Mouse (Mus musculus) heart, postnatal 25 days (tissue): ENCODE measurements at regions not wholly inside any gene's neighbourhood (a gene's known extent, or its start where the extent isn't known, plus 50 kb on each side); places are given as distances from the start of the nearest gene placed in this dataset.
A peak's percentile ranks its signal among the peaks of the same experiment; 100 is the strongest.

Source experiments
- DNase-seq: peaks from one replicate; pipeline ENCODE4 v3.0.0; 2022; ENCODE audit warnings: low spot score
- intact Hi-C: fragments of 180-260 bp; cut with DNase I; formaldehyde crosslinking; loops from one replicate; pipeline ENCODE4 v1.15.1; 2025

- intact Hi-C loops = no loop called here
- no peak for DNase-seq
Measured at GRCm38 (mm10) chr13:59393231-59393938, 191.6 kb downstream of the Agtpbp1 start.

GRCm38 (mm10) chr13:59392828-59393227, 192.2 kb downstream of the Agtpbp1 start:
- intact Hi-C loops = no loop called here
- DNase-seq = no peak

- no peak for DNase-seq
Measured at GRCm38 (mm10) chr13:59387627-59388325, 197.3 kb downstream of the Agtpbp1 start.

DNA sequence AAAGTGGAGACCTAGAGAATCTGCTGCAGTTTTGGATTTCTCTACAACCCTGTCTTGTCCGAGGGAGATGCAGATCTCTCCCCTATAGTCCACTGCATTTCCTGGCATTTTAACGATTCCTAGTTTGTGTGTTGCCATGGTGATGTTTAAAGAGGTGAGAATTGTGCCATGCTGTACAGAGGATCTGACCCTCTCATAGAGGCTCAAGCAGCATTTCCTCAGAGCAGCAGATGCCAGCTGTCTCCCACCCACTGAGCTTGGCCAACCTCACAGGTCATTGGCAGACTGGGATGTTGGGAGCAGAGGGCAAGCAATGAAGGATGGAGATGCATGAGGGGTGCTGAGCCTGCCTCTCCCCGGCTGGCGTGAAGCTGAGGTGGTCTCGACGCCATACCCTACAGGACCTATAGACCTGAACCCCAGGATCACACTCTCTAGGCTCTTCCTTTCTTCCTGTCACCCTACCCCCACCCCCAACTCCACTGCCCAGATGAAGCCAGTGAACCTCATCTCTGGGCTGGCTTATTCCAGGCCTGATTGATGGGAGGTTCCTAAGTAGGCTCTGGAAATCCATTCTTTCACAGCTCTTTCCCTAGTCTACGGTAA, 198.0 kb downstream of the Agtpbp1 start:
- DNase-seq = no peak
- intact Hi-C loops = no loop called here

More at GRCm38 (mm10) chr13:59387627-59388325, 197.3 kb downstream of the Agtpbp1 start:
- intact Hi-C loops = no loop called here

DNA sequence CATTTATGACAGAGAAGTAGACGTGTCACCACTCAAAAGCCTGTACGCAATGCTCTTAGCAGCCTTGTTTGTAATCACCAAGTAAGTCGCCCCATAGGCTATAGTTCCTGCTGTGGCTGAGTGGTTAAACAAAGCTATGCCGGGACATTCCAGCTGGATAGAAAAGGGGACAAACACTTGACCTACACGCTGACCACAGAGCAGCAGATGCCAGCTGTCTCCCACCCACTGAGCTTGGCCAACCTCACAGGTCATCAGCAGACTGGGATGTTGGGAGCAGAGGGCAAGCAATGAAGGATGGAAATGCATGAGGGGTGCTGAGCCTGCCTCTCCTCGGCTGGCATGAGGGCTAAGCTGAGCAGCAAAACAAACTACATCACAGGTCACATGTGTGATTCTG, 199.2 kb downstream of the Agtpbp1 start:
- DNase-seq = no peak
- intact Hi-C loops = no loop called here

DNA sequence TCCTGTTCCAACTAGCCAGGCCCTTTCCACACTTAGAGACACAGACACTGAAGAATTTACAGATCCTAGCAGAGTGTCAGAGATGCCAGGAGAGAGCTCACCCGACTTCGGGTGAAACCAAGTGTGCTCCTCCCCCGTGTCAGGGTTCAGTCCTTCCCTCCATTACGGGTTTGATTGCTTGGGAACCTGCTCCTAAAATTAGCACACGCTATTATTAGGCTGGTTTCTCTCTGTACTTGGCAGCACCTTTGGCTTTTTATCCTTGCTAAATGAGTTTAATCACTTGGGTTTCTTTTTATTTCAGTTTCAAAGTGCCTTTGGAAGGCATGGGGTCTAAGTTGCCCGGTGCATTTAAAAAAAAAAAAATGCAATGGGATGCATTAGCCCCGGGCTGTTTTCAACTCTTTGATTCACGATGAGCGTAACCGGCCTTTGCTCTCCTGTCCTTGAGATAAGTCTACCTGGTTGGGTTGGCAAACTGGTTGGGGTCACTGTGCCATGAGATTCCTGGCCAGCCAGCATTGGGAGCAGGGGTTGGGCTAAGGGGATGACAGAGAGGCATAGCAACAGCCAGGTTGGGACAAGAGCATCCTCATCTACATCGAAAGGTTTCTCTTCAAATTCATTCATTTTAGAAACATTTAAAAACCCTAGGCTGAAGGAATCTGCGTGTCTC, 214.7 kb downstream of the Agtpbp1 start:
- intact Hi-C loops = no loop called here

GRCm38 (mm10) chr13:59368550-59369449, 216.2 kb downstream of the Agtpbp1 start:
- DNase-seq = no peak
- intact Hi-C loops = no loop called here

More for the DNA sequence above, 214.7 kb downstream of the Agtpbp1 start:
- DNase-seq = no peak

- intact Hi-C loops = loop anchor here (2.0 kb wide), 2 partner anchors 559 to 729 kb away; partner anchors contain the start of gene Ntrk2
- DNase-seq = peak; percentile 16
Measured at GRCm38 (mm10) chr13:59365460-59365859, 219.6 kb downstream of the Agtpbp1 start.

DNA sequence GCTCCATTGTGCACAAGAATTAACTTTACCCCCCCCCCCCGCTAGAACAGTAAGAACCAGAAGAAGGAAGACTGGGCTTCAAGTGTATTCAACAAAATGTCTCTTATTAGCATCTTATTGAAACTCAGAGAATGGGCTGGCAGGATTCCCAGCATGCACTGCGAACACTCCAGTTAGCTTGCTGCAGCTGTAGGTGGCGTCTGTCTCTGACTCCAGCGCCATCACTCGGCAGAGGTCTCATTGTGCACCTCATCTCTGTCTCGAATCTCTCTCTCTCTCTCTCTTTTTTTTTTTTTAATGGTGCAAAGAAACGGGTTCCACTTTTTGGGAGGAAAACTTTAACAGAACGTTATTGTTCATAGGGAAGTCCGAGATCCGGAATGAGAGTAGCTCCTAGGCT, 221.6 kb downstream of the Agtpbp1 start:
- intact Hi-C loops = no loop called here
- DNase-seq = no peak

DNA sequence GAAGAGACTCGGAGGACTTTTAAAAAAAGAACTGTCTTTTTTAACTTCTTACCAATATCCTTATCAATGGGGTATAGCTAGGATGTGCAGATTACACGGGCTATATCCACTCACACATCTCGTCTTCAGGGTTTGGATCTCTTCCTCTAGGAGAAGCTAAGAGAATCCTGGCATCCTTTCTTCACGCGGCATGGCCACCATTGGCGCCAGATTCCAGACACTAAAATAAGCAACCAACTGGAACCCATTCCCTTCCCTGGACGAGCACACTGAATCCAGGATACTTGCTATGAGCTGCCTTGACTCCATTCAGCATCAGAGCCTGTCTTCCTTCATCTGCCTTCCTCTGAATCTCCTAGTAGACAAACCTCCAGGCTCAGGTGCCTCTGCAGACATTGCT, 223.7 kb downstream of the Agtpbp1 start:
- intact Hi-C loops = no loop called here
- DNase-seq = no peak

DNA sequence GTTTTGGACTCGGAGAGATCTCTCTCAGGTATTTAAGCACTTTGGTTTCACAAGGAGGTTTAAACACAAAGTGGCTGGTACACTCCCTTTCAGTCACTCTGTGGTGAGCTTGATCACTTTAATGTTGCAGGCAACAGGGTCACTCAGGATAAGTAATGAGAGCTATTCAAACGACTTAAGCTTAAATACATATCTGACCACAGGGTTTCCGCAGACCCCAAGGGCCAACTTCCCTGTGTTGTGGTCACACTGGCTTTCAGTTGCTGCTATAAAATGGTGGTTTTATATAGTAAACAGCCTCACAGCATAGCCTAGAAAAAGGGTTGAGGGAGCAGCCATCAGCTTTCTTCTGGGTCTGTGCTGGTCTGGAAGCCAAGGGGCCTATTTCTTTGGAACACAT, 225.0 kb downstream of the Agtpbp1 start:
- intact Hi-C loops = no loop called here

DNA sequence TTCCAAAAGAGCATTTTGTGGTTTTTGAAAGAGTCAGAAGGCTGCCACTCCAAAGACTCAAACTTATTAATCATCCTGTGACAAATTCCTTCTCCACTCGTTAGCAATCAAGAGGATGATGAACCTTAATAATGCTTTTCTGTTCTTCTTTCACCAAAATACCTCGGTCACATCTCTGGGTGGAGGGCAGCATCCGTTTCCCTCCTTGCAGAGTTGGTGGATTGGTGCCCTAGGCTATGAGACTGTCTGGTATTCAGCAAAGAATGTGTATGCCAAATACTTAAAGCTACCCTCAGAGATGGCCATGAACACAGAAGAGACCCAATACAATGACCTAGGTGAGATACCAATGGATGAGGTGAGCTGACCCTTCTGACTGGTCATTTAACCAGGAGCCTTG, 226.6 kb downstream of the Agtpbp1 start:
- no peak for DNase-seq
- intact Hi-C loops = no loop called here

More for the DNA sequence above, 225.0 kb downstream of the Agtpbp1 start:
- DNase-seq = no peak

DNA sequence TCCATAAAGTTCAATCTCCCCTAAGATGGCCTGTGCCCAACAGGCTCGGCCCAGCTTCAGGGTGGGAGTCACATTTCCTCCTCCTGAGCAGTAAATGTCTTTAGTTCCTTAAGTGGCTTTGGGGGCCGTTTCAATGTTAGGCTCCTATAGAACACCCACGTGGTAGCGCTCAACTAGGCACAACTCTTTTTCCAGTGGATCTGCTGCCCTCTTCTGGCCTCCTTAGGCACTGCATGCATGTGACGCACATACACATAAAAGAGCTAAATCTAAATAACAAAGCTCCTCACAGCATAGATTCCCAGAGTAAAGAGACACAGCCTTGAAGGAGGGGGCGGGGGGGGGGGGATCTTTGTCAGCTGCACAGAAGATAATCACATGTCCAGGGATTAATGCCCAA, 233.6 kb downstream of the Agtpbp1 start:
- intact Hi-C loops = no loop called here
- DNase-seq = no peak

GRCm38 (mm10) chr13:59350613-59351150, 234.3 kb downstream of the Agtpbp1 start:
- intact Hi-C loops = no loop called here
- no peak for DNase-seq

GRCm38 (mm10) chr13:59348510-59348909, 236.5 kb downstream of the Agtpbp1 start:
- intact Hi-C loops = no loop called here
- DNase-seq = no peak

DNA sequence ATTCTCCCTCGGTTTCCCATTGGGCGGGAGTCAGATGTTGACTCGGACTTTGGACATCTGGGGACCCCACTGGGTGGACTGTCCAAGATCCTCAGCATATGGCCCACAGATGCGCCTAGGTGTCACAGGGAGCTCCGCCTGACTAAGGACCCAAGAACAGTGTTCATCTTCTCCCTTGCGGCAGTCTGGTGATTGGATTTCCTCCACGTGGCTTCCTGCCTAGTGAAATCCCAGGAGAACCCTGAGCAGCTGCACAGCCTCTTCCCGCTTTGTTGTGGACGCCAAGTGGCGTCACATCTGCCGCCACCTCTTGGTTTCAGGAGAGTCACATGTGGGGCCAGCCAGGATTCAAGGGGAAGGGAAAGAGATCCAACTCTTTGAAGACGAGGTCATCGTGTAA, 243.2 kb downstream of the Agtpbp1 start:
- DNase-seq = peak; percentile 13
- intact Hi-C loops = no loop called here

GRCm38 (mm10) chr13:59338436-59338835, 246.6 kb downstream of the Agtpbp1 start:
- no peak for DNase-seq

GRCm38 (mm10) chr13:59323933-59324332, 261.1 kb downstream of the Agtpbp1 start:
- no peak for DNase-seq

More at GRCm38 (mm10) chr13:59338436-59338835, 246.6 kb downstream of the Agtpbp1 start:
- intact Hi-C loops = no loop called here

DNA sequence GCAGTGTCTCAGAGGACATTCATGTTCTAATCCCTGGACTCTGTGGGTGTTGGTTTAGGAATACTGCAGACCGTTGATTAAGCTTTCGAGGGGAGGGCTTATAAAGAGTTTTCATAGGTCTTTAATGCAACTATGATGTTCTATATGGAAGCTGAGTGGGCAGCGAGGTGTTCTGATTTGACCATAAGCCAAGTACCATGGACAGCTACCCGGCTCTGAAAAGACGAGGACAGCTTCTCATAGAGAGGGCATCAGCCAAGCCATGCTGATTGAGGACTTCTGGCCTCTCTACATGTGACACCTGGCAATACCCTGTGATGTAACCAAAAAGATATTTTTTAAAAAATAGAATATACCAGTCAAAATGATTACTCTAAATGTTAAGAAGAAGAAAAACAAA, 261.6 kb downstream of the Agtpbp1 start:
- DNase-seq = no peak
- intact Hi-C loops = no loop called here

More at GRCm38 (mm10) chr13:59323933-59324332, 261.1 kb downstream of the Agtpbp1 start:
- intact Hi-C loops = no loop called here
